In genomic region chr14:47218766-47219606, GRCm38 (mm10) we compare ENCODE assay signal across 29 mouse cellular contexts. TPM values are rescaled to one million over a fixed set of nuclear protein-coding genes. Genes with fewer than 3 reads are reported as not detected.
DNase-seq lines count a peak whose midpoint lies in the region; ATAC-seq and TF ChIP-seq lines count a peak whose summit lies in the region.
"Had no signal": no experiment of that assay in that cellular context is flagged by ENCODE, and none has a peak within 500 bp of the region (broad histone marks: within the 10 kb centered on the region; RNA-seq: fewer than 3 reads in every experiment).

No protein-coding gene starts in this region.

- dilution Hi-C loops in CH12.LX (cut with MboI; ENCODE audit: extremely low pct_ligation_motif_present, extremely low pct_unique_long_range_greater_than_20kb, low sequenced_read_pairs), result no loop called here

- no peak for TF ChIP-seq EP300 in CH12.LX (IDR thresholded peaks at IDR 0.05; ENCODE audit: low read length)

- intact Hi-C loops in heart, postnatal 10 days (cut with DNase I), result no loop called here

- no peak overlapping the region for H3K27ac ChIP-seq in heart, embryonic 10.5 days
- H3K27ac ChIP-seq in CH12.LX (ENCODE audit: insufficient read depth, low read depth), result no peak overlapping the region
- H3K27ac ChIP-seq: forebrain, embryonic 12.5 days; hindbrain, embryonic 14.5 days; liver, embryonic 13.5 days; macrophage; midbrain, embryonic 13.5 days; neural tube, embryonic 15.5 days; stomach, postnatal 0 days had no signal

- in situ Hi-C loops in CH12.LX (cut with MboI; ENCODE audit: low pct_ligation_motif_present, low pct_unique_long_range_greater_than_20kb, low sequenced_read_pairs), result no loop called here

- no peaks in the 10 kb centered on the region for H3K9me3 ChIP-seq in heart, embryonic 10.5 days
- no peaks in the 10 kb centered on the region for H3K9me3 ChIP-seq in CH12.LX (replicated peaks; ENCODE audit: low read length)
- H3K9me3 ChIP-seq: forebrain, embryonic 12.5 days; G1E; heart, embryonic 12.5 days; liver, embryonic 13.5 days; midbrain, embryonic 13.5 days; neural tube, embryonic 15.5 days had no signal

- no peak overlapping the region for H3K4me3 ChIP-seq in heart, embryonic 10.5 days
- no peak overlapping the region for H3K4me3 ChIP-seq in CH12.LX (replicated peaks in 1 of 3; ENCODE audit: low read depth in 2 of 3, low read length in 2 of 3, poor library complexity in 1 of 3)
- H3K4me3 ChIP-seq: erythroblast, embryonic 14.5 days; forebrain, embryonic 12.5 days; heart, embryonic 12.5 days; liver, embryonic 13.5 days; midbrain, embryonic 13.5 days; neural tube, embryonic 15.5 days had no signal

- no peak for TF ChIP-seq RAD21 in CH12.LX (IDR thresholded peaks at IDR 0.05; ENCODE audit: low read depth, low read length)

- no peak overlapping the region for H3K4me2 ChIP-seq in CH12.LX (ENCODE audit: insufficient read depth, low read depth, poor library complexity, severe bottlenecking)
- H3K4me2 ChIP-seq: forebrain, embryonic 12.5 days; heart, embryonic 12.5 days; hindbrain, embryonic 14.5 days; liver, embryonic 13.5 days; midbrain, embryonic 13.5 days; neural tube, embryonic 15.5 days had no signal

- H3K9ac ChIP-seq in CH12.LX (ENCODE audit: insufficient read depth, low read depth), result no peak overlapping the region
- H3K9ac ChIP-seq: forebrain, embryonic 12.5 days; heart, embryonic 12.5 days; hindbrain, embryonic 14.5 days; liver, embryonic 13.5 days; midbrain, embryonic 13.5 days; neural tube, embryonic 15.5 days had no signal

- H3K4me1 ChIP-seq in heart, embryonic 10.5 days, result no peaks in the 10 kb centered on the region
- H3K4me1 ChIP-seq in CH12.LX (ENCODE audit: control insufficient read depth in 1 of 2, insufficient read depth in 2 of 2), result peaks cover 6 to 16% of the 10 kb centered on the region in 2 experiments
- H3K4me1 ChIP-seq: forebrain, embryonic 12.5 days; heart, embryonic 12.5 days; midbrain, embryonic 13.5 days; neural tube, embryonic 15.5 days had no signal

- TF ChIP-seq POLR2A in CH12.LX (IDR thresholded peaks at IDR 0.05; ENCODE audit: low read depth, low read length), result no peak

- peak; percentile 66 for DNase-seq in heart, embryonic 10.5 days (ENCODE audit: low spot score)
- DNase-seq in heart, postnatal 10 days, result no peak
- DNase-seq in CH12.LX (ENCODE audit: extremely low read depth) (peak; percentile 12), adipocyte (ENCODE audit: low spot score) (no peak)
- peak; percentile 56 for DNase-seq in adrenal gland, adult 8-10 months
- peak; percentile 27 for DNase-seq in brain, adult 2 months (ENCODE audit: low read depth, low spot score)
- no peak for DNase-seq in thymus, postnatal 36 days
- DNase-seq: cerebellum, adult 11 months; cerebellum, adult 9-11 months; gastrocnemius, postnatal 10 days; kidney, postnatal 14 days; left cerebral cortex, postnatal 4 days; liver, embryonic 13.5 days; lung, adult 18-20 months; right cerebral cortex, postnatal 4 days; thymus, adult 18-20 months; thymus, postnatal 25 days had no signal

- no peaks in the 10 kb centered on the region for H3K79me2 ChIP-seq in CH12.LX (replicated peaks; ENCODE audit: control insufficient read depth, extremely low read depth, insufficient read depth, poor library complexity, severe bottlenecking)

- no peak for ATAC-seq in monocyte, adult 5-6 weeks (replicated peaks; ENCODE audit: insufficient number of reproducible peaks, low FRiP score, low TSS enrichment, poor library complexity, severe bottlenecking)
- ATAC-seq: intestine, postnatal 0 days; lung, postnatal 0 days; midbrain, embryonic 13.5 days had no signal

- TF ChIP-seq CTCF in CH12.LX (conservative IDR thresholded peaks at IDR 0.05 in 1 of 2, IDR thresholded peaks at IDR 0.05 in 1 of 2; ENCODE audit: low read depth in 2 of 2, low read length in 2 of 2), result no peak

- 92% methylated on average over 9 of the region's 9 CpGs for WGBS in heart, embryonic 10.5 days

- no peaks in the 10 kb centered on the region for H3K36me3 ChIP-seq in heart, embryonic 10.5 days
- H3K36me3 ChIP-seq in CH12.LX (replicated peaks in 1 of 2; ENCODE audit: control insufficient read depth in 1 of 2, insufficient read depth in 1 of 2, low read length in 1 of 2), result no peaks in the 10 kb centered on the region
- H3K36me3 ChIP-seq: forebrain, embryonic 12.5 days; G1E; heart, embryonic 12.5 days; liver, embryonic 13.5 days; midbrain, embryonic 13.5 days; neural tube, embryonic 15.5 days had no signal

- H3K27me3 ChIP-seq in heart, embryonic 10.5 days (ENCODE audit: insufficient read depth, poor library complexity, severe bottlenecking), result no peaks in the 10 kb centered on the region
- H3K27me3 ChIP-seq in CH12.LX (replicated peaks), result no peaks in the 10 kb centered on the region
- H3K27me3 ChIP-seq: forebrain, embryonic 12.5 days; heart, embryonic 12.5 days; midbrain, embryonic 13.5 days; neural tube, embryonic 15.5 days had no signal

TF ChIP-seq in CH12.LX, 34 proteins besides CTCF, POLR2A, EP300 and RAD21:
- TF ChIP-seq MAFK (IDR thresholded peaks at IDR 0.05; ENCODE audit: insufficient replicate concordance, low read length) (peak; percentile 56; the same call in 1 of the 2 replicates), JUND (conservative IDR thresholded peaks at IDR 0.05; ENCODE audit: low read depth, low read length) (no peak)
TF ChIP-seq in CH12.LX: peak in this region for 1.

RNA-seq across cellular contexts. Expression of gene Gch1, which starts 29.8 kb away (rescaled TPM):
- polyA plus RNA-seq in heart, embryonic 10.5 days (2016; fragmentation: Nextera tagmentation; extraction: Ambion mirVana), result 6.5 and 8.1 TPM in 2 replicates
- 1 to 10 TPM; 7.2 to 7.8 TPM for total RNA-seq in heart, postnatal 10 days (2021)
- total RNA-seq in CH12.LX (2012; rRNA removed) (3.1 and 5.7 TPM in 2 replicates), CH12.LX (2014; rRNA removed) (6.4 and 6.5 TPM in 2 replicates)
- 5.2 and 5.7 TPM in 2 replicates for polyA plus RNA-seq in CH12.LX (2012; ENCODE audit: insufficient read length, low read depth)
- total RNA-seq in adrenal gland, adult 8-10 months (2022), result 10 to 100 TPM; 54.1 to 98.5 (median 75.2) TPM
- 19.6 to 32.1 TPM (median 28.6 TPM) in 3 replicates for total RNA-seq in monocyte, adult 5-6 weeks (2017)

RNA-seq across cellular contexts. Expression of gene Wdhd1, which starts 57.7 kb away (rescaled TPM):
- 31.8 and 35.9 TPM in 2 replicates for polyA plus RNA-seq in heart, embryonic 10.5 days (2016; fragmentation: Nextera tagmentation; extraction: Ambion mirVana)
- 1 to 10 TPM; 3.9 to 5.3 TPM for total RNA-seq in heart, postnatal 10 days (2021)
- total RNA-seq in CH12.LX (2012; rRNA removed) (37.1 and 46.3 TPM in 2 replicates), CH12.LX (2014; rRNA removed) (61.4 and 63.2 TPM in 2 replicates)
- 81.0 and 92.8 TPM in 2 replicates for polyA plus RNA-seq in CH12.LX (2012; ENCODE audit: insufficient read length, low read depth)
- 1 to 10 TPM; 2.1 to 4.8 (median 2.6) TPM for total RNA-seq in adrenal gland, adult 8-10 months (2022)
- total RNA-seq in monocyte, adult 5-6 weeks (2017), result 12.2 to 20.8 TPM (median 15.2 TPM) in 3 replicates

RNA-seq across cellular contexts. Expression of gene Socs4, which starts 57.7 kb away (rescaled TPM):
- polyA plus RNA-seq in heart, embryonic 10.5 days (2016; fragmentation: Nextera tagmentation; extraction: Ambion mirVana), result 2.0 and 3.3 TPM in 2 replicates
- total RNA-seq in heart, postnatal 10 days (2021), result 10 to 100 TPM; 16.5 to 18.6 TPM
- total RNA-seq in CH12.LX (2012; rRNA removed) (7.0 and 7.3 TPM in 2 replicates), CH12.LX (2014; rRNA removed) (12.7 and 13.2 TPM in 2 replicates)
- polyA plus RNA-seq in CH12.LX (2012; ENCODE audit: insufficient read length, low read depth), result 20.7 and 25.1 TPM in 2 replicates
- 10 to 100 TPM; 19.8 to 21.7 (median 20.8) TPM for total RNA-seq in adrenal gland, adult 8-10 months (2022)
- 16.2 to 46.3 TPM (median 33.6 TPM) in 3 replicates for total RNA-seq in monocyte, adult 5-6 weeks (2017)

Comparison
In these comparisons a context has a peak if more than half of its experiments do, and no peak if none do; other contexts are left out.
1. DNase-seq: peak in heart, embryonic 10.5 days (single experiment), CH12.LX (single experiment), adrenal gland, adult 8-10 months (single experiment) and brain, adult 2 months (single experiment); none in heart, postnatal 10 days (0 of 2), adipocyte (single experiment) and thymus, postnatal 36 days (0 of 2).